17 mouse cellular contexts compared by ENCODE assay signal in the genomic region with DNA sequence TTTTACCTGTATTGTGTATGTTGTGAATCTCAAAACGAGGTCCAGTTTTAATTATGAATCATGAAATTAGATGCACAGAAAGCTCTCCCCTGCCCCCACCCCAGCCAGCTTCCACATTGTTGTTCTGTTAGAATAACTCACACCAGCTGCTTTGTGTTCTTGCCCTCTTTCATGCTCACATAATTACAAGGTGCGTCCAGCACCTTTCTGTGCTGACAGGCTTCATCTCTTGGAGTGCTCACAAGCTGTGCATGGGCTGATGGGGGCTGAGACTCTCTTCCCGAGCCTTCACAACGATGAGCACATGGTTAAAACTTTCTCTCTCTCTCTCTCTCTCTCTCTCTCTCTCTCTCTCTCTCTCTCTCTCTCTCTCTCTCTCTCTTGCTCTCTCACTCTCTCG.
A peak's percentile ranks its signal among the peaks of the same experiment; 100 is the strongest.
DNase-seq lines count a peak whose midpoint lies in the region; ATAC-seq lines count a peak whose summit lies in the region.
"Had no signal": no experiment of that assay in that cellular context is flagged by ENCODE, and none has a peak within 500 bp of the region (broad histone marks: within the 10 kb centered on the region; RNA-seq: fewer than 3 reads in every experiment).

No protein-coding gene starts in this region.

- H3K9me3 ChIP-seq in forebrain, embryonic 13.5 days (replicated peaks) = no peaks in the 10 kb centered on the region
- H3K9me3 ChIP-seq in forebrain, embryonic 10.5 days = no peaks in the 10 kb centered on the region
- no peaks in the 10 kb centered on the region for H3K9me3 ChIP-seq in forebrain, embryonic 14.5 days (replicated peaks; ENCODE audit: control insufficient read depth, low read length)
- H3K9me3 ChIP-seq in midbrain, embryonic 16.5 days (replicated peaks; ENCODE audit: control insufficient read depth, low read length, poor library complexity, severe bottlenecking) = no peaks in the 10 kb centered on the region
- H3K9me3 ChIP-seq: embryonic facial prominence, embryonic 13.5 days; heart, embryonic 13.5 days; hindbrain, embryonic 12.5 days had no signal

- peaks cover 29% of the 10 kb centered on the region for H3K4me1 ChIP-seq in forebrain, embryonic 13.5 days
- peaks cover 17% of the 10 kb centered on the region for H3K4me1 ChIP-seq in forebrain, embryonic 10.5 days
- 0 out of 2 replicates have a peak, but pooled peaks cover 2% of the 10 kb centered on the region for H3K4me1 ChIP-seq in forebrain, embryonic 14.5 days (ENCODE audit: control insufficient read depth, insufficient read depth, low read length)
- H3K4me1 ChIP-seq in midbrain, embryonic 16.5 days (ENCODE audit: control insufficient read depth, insufficient read depth, low read length) = peaks cover 7% of the 10 kb centered on the region; the same call in 1 of the 2 replicates
- H3K4me1 ChIP-seq: embryonic facial prominence, embryonic 13.5 days had no signal

- no peak for ATAC-seq in forebrain, embryonic 13.5 days
- ATAC-seq in forebrain, embryonic 14.5 days = no peak; the same call in 1 of the 2 replicates
- no peak for ATAC-seq in midbrain, embryonic 16.5 days
- ATAC-seq: hindbrain, postnatal 0 days had no signal

- no peak for DNase-seq in forebrain, embryonic 10.5 days (ENCODE audit: extremely low spot score, low spot score)
- DNase-seq in forebrain, embryonic 14.5 days (ENCODE audit: low spot score) = peak; percentile 23
- peak; percentile 16 for DNase-seq in forelimb bud, embryonic 11.5 days (ENCODE audit: low read depth, low spot score)
- DNase-seq in heart, postnatal 25 days (ENCODE audit: low spot score) = no peak
- no peak for DNase-seq in spleen, postnatal 36 days (ENCODE audit: low spot score in 2 of 2)
- DNase-seq: adrenal gland, postnatal 10 days; cerebellum, adult 11-12 months; cerebellum, adult 9-10 months; cerebellum, postnatal 25 days; gastrocnemius, postnatal 25 days; heart, postnatal 4 days had no signal

- H3K4me3 ChIP-seq in forebrain, embryonic 13.5 days = no peak overlapping the region
- H3K4me3 ChIP-seq in forebrain, embryonic 10.5 days = no peak overlapping the region
- no peak overlapping the region for H3K4me3 ChIP-seq in forebrain, embryonic 14.5 days (ENCODE audit: low read depth, low read length)
- no peak overlapping the region for H3K4me3 ChIP-seq in midbrain, embryonic 16.5 days (ENCODE audit: low read depth, low read length)
- H3K4me3 ChIP-seq: embryonic facial prominence, embryonic 13.5 days; heart, embryonic 13.5 days; hindbrain, embryonic 12.5 days had no signal

- peaks cover 50% of the 10 kb centered on the region for H3K36me3 ChIP-seq in forebrain, embryonic 13.5 days (ENCODE audit: poor library complexity, severe bottlenecking)
- H3K36me3 ChIP-seq in forebrain, embryonic 10.5 days (replicated peaks) = peaks cover 99% of the 10 kb centered on the region
- H3K36me3 ChIP-seq in forebrain, embryonic 14.5 days (ENCODE audit: control insufficient read depth, insufficient read depth, low read length) = peaks cover 51% of the 10 kb centered on the region
- H3K36me3 ChIP-seq in midbrain, embryonic 16.5 days (ENCODE audit: control insufficient read depth, insufficient read depth, low read length) = peaks cover 26% of the 10 kb centered on the region
- H3K36me3 ChIP-seq: embryonic facial prominence, embryonic 13.5 days; heart, embryonic 13.5 days had no signal

- 44% methylated on average over 5 of the region's 5 CpGs for WGBS in forebrain, embryonic 13.5 days
- 73% methylated on average over 5 of the region's 5 CpGs for WGBS in forebrain, embryonic 10.5 days
- WGBS in forebrain, embryonic 14.5 days = 55% methylated on average over 5 of the region's 5 CpGs
- 70% methylated on average over 5 of the region's 5 CpGs for WGBS in midbrain, embryonic 16.5 days

- no peak overlapping the region for H3K4me2 ChIP-seq in forebrain, embryonic 13.5 days
- H3K4me2 ChIP-seq in forebrain, embryonic 14.5 days (ENCODE audit: low read length) = no peak overlapping the region
- no peak overlapping the region for H3K4me2 ChIP-seq in midbrain, embryonic 16.5 days (ENCODE audit: low read length)
- H3K4me2 ChIP-seq: embryonic facial prominence, embryonic 13.5 days; heart, embryonic 13.5 days; hindbrain, embryonic 12.5 days had no signal

- H3K27me3 ChIP-seq in forebrain, embryonic 13.5 days = no peaks in the 10 kb centered on the region
- H3K27me3 ChIP-seq in forebrain, embryonic 10.5 days (ENCODE audit: poor library complexity, severe bottlenecking) = no peaks in the 10 kb centered on the region
- H3K27me3 ChIP-seq in forebrain, embryonic 14.5 days (replicated peaks; ENCODE audit: control insufficient read depth, insufficient read depth, low read length) = no peaks in the 10 kb centered on the region
- H3K27me3 ChIP-seq in midbrain, embryonic 16.5 days (ENCODE audit: control insufficient read depth, insufficient read depth, low read depth, low read length) = no peaks in the 10 kb centered on the region
- H3K27me3 ChIP-seq: embryonic facial prominence, embryonic 13.5 days; heart, embryonic 13.5 days; hindbrain, embryonic 12.5 days had no signal

- intact Hi-C loops in heart, postnatal 25 days (cut with DNase I) = no loop called here

- no peak overlapping the region for H3K9ac ChIP-seq in forebrain, embryonic 13.5 days
- no peak overlapping the region for H3K9ac ChIP-seq in forebrain, embryonic 14.5 days (ENCODE audit: low read length)
- H3K9ac ChIP-seq in midbrain, embryonic 16.5 days (ENCODE audit: low read depth, low read length) = no peak overlapping the region
- H3K9ac ChIP-seq: embryonic facial prominence, embryonic 13.5 days; heart, embryonic 13.5 days; hindbrain, embryonic 12.5 days had no signal

- peak overlapping the region; percentile 46 for H3K27ac ChIP-seq in forebrain, embryonic 13.5 days
- no peak overlapping the region for H3K27ac ChIP-seq in forebrain, embryonic 10.5 days
- H3K27ac ChIP-seq in forebrain, embryonic 14.5 days (ENCODE audit: low read depth, low read length) = no peak overlapping the region
- H3K27ac ChIP-seq in midbrain, embryonic 16.5 days (ENCODE audit: low read length) = peak overlapping the region; percentile 12; the same call in 1 of the 2 replicates
- H3K27ac ChIP-seq: embryonic facial prominence, embryonic 13.5 days; heart, embryonic 13.5 days; hindbrain, embryonic 12.5 days; hindbrain, postnatal 0 days had no signal

Comparison
In these comparisons a context has a peak if more than half of its experiments do, and no peak if none do; other contexts are left out.
1. H3K27ac ChIP-seq: peak in forebrain, embryonic 13.5 days (single experiment) and midbrain, embryonic 16.5 days (single experiment); none in forebrain, embryonic 10.5 days (single experiment) and forebrain, embryonic 14.5 days (single experiment).
2. DNase-seq: peak in forebrain, embryonic 14.5 days (single experiment) and forelimb bud, embryonic 11.5 days (single experiment); none in forebrain, embryonic 10.5 days (single experiment), heart, postnatal 25 days (single experiment) and spleen, postnatal 36 days (0 of 2).